Mouse (Mus musculus) lung, postnatal 0 days (tissue): ENCODE data around the gene Cgrrf1. TPM values are rescaled to one million over a fixed set of nuclear protein-coding genes. Genes with fewer than 3 reads are reported as not detected.

Experiments
- ATAC-seq: fragments of 200-750 bp; cut with Nextera tagmentation; 2 replicates; pipeline ENCODE4 v1.8.0; 2017; ENCODE audit warnings: moderate library complexity
- DNase-seq: peaks from one replicate; pipeline ENCODE4 v3.0.0-alpha.2; 2016; ENCODE audit warnings: low spot score
- H3K27ac ChIP-seq: fragments of 300-500 bp; sonication (generic); 2 replicates; pipeline ENCODE4 v1.5.1; 2014; ENCODE audit warnings: antibody characterized with exemption, mild to moderate bottlenecking, low read length, mixed read lengths
- H3K27me3 ChIP-seq: fragments of 300-500 bp; sonication (generic); replicated peaks from 2 replicates; pipeline ENCODE4 v1.6.1; 2014; ENCODE audit warnings: low read length, mixed read lengths; ENCODE audit not compliant: insufficient read depth
- H3K36me3 ChIP-seq: fragments of 300-500 bp; sonication (generic); 2 replicates; pipeline ENCODE4 v1.6.1; 2014; ENCODE audit warnings: low read length, mixed read lengths; ENCODE audit not compliant: insufficient read depth
- H3K4me1 ChIP-seq: fragments of 300-500 bp; sonication (generic); 2 replicates; pipeline ENCODE4 v1.6.1; 2014; ENCODE audit warnings: antibody characterized with exemption, low read depth, low read length, mixed read lengths; ENCODE audit not compliant: insufficient read depth
- H3K4me2 ChIP-seq: fragments of 300-500 bp; sonication (generic); replicated peaks from 2 replicates; pipeline ENCODE4 v1.6.1; 2014; ENCODE audit warnings: low read depth, mild to moderate bottlenecking, low read length, moderate library complexity, mixed read lengths
- H3K4me3 ChIP-seq: fragments of 300-500 bp; sonication (generic); 2 replicates; pipeline ENCODE4 v1.5.1; 2014; ENCODE audit warnings: low read depth, low read length
- H3K9ac ChIP-seq: fragments of 300-500 bp; sonication (generic); replicated peaks from 2 replicates; pipeline ENCODE4 v1.6.1; 2014; ENCODE audit warnings: low read depth, mild to moderate bottlenecking
- H3K9me3 ChIP-seq: fragments of 300-500 bp; sonication (generic); 2 replicates; pipeline ENCODE4 v1.6.1; 2016; ENCODE audit warnings: low read length, mixed read lengths
- CTCF ChIP-seq: IDR thresholded peaks from 2 replicates; pipeline ENCODE4 v1.5.1; 2016; ENCODE audit warnings: antibody characterized with exemption, mild to moderate bottlenecking
- EP300 ChIP-seq: IDR thresholded peaks from 2 replicates; pipeline ENCODE4 v1.6.1; 2016; ENCODE audit warnings: antibody characterized with exemption, mild to moderate bottlenecking, control low read depth
- WGBS: fragments of 180-500 bp; shearing (Covaris S2); extraction: QIAGEN DNeasy Blood & Tissue Kit; methylation state at CpG from one replicate; pipeline ENCODE4 v1.1.7; 2014; 5-methylcytosine and 5-hydroxymethylcytosine counted together
- polyA plus RNA-seq: library from polyadenylated mRNA; unstranded; fragments of >200 nt; fragmentation: Nextera tagmentation; extraction: Ambion mirVana; gene quantifications from 2 replicates; pipeline ENCODE4 v1.2.1, GENCODE M21; 2015

Gene Cgrrf1
- 54.6 and 54.8 TPM in 2 replicates for polyA plus RNA-seq

DNA sequence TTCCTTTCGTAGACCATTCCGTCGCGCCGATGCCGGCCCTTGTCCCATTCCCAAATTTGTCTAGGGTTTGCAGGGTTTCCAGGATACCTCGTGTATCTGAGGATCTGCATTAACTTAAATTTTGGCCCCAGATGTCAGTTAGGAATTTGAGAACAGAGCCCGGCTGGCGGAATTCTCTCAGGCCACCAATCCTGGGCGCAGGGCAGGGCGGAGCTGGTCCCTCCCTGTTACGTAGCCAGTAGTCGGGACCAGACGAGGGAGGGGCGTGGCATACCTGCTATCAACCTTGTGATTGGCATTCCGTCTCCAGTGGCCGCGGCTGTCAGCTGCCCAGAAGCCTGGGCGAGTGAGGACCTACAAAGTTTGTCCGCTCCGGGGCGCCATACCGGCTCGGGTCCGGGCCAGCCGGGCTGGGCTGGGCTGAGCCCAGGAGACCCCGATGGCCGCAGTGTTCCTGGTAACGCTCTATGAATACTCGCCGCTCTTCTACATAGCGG is at the start of gene Cgrrf1:
Gene Cgrrf1, plus strand, starts transcription at position 289 of the 497 bp plus-strand sequence.
- peak; percentile 100 for ATAC-seq
- Histone ChIP-seq H3K9ac (peak within 1 kb of the TSS; percentile 90), H3K4me3 (peak within 1 kb of the TSS; percentile 81), H3K4me2 (peak within 1 kb of the TSS; percentile 80), H3K27ac (peak within 1 kb of the TSS; percentile 88), H3K27me3 (no peaks in the 10 kb centered on the region), H3K4me1 (peaks cover 7% of the 10 kb centered on the region; the same call in 1 of the 2 replicates), H3K36me3 (no peaks in the 10 kb centered on the region), H3K9me3 (no peaks in the 10 kb centered on the region)
- DNase-seq: peak; percentile 100
- TF ChIP-seq EP300: no peak; the same call in 1 of the 2 replicates
- peak; percentile 64 for TF ChIP-seq CTCF
- WGBS: under 1% methylated on average over 32 of the region's 32 CpGs

DNA sequence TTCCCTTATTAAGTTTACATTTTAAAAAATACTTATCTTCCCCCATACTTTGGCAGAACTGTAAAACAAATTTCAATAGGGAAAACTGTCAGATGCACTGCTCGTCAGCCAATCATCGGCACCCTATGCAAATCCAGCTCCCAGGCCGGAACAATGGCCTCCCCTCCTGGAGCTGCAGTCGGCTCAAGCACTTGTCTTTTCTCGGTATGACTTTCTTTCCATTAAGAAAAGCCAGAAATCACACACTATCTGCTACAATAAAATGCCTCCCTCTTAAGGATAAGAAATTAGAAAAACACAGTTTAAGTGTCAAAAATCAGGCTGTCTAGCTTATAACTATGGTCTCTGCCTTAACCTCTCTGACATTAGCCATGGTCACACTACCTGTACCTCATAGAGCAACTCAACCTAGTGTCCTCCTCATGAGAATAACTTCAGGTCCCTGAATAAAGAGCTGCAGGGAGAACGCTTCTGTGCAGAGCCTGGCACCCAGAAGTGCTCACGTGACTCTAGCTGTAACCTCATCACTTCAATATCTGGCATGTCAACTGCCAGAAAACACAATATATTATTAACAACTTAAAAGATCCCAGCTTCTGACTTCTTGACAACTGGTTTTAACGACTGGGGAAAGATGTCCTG is 49.6 kb upstream of the Cgrrf1 start:
- peaks cover 24% of the 10 kb centered on the region; the same call in 1 of the 2 replicates for H3K36me3 ChIP-seq
- peaks cover 7% of the 10 kb centered on the region; the same call in 1 of the 2 replicates for H3K4me1 ChIP-seq
- no peak overlapping the region for H3K27ac ChIP-seq
- WGBS: 80% methylated on average over 8 of the region's 8 CpGs
- ATAC-seq (no peak), DNase-seq (no peak)
- no peaks in the 10 kb centered on the region for H3K27me3 ChIP-seq
- TF ChIP-seq CTCF (no peak), EP300 (no peak)
- no peak overlapping the region for H3K4me2 ChIP-seq
- H3K9ac ChIP-seq: no peak overlapping the region
- H3K4me3 ChIP-seq: no peak overlapping the region
- H3K9me3 ChIP-seq: peaks cover 3% of the 10 kb centered on the region; the same call in 1 of the 2 replicates

DNA sequence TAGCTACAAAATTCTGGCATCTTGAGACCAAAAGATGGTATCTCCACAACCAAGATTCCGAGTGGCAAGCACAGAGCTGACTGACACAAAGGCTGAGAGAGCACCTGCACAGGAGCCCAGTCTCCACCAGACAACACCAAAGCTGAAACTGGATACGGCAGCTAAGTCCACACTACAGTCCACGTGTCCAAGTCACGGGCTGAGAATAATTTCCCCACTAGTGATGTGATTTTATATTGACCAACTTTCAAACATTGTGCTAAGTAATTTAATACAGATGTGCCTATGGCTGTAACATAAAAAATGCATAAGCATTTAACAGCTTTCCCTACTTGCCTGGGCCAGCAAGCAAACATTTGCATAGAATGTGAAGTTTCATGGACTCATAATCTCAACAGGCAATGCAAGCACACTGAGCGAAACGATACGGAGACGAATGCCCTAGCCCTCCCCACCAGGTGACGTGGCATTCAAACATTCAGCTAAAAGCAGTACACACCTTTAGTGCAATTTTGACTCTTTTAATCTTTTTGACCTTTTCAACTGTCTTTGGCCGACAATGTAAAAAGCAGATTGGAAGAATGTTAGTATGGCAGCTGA is 48.5 kb upstream of the Cgrrf1 start:
- DNase-seq (no peak), ATAC-seq (no peak)
- 80% methylated on average over 10 of the region's 10 CpGs for WGBS
- no peak overlapping the region for H3K9ac ChIP-seq
- TF ChIP-seq CTCF (no peak), EP300 (no peak)
- H3K27ac ChIP-seq: no peak overlapping the region
- no peak overlapping the region for H3K4me3 ChIP-seq
- no peak overlapping the region for H3K4me2 ChIP-seq
- no peaks in the 10 kb centered on the region for H3K27me3 ChIP-seq
- peaks cover 15% of the 10 kb centered on the region; the same call in 1 of the 2 replicates for H3K36me3 ChIP-seq
- H3K9me3 ChIP-seq: peaks cover 3% of the 10 kb centered on the region; the same call in 1 of the 2 replicates
- peaks cover 8% of the 10 kb centered on the region; the same call in 1 of the 2 replicates for H3K4me1 ChIP-seq

DNA sequence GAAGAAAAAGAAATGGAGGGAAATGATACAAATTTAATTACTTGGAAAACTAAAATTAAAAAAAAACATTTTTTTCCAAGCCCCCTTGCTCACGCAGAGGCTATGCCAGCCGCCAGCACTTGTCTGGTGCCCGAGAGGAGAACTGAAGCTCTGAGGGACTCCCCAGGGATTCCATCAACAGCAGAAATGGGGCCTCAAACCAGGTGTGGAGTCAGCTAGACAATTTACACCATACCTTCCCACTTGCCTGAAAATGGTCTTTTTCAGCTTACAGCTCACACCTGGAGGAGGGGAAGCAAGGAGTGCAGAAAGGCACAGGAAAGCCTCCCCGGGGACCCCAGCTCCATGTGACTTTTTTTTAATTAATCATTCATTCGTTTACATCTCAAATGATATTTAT is 46.7 kb upstream of the Cgrrf1 start:
- Histone ChIP-seq H3K36me3 (no peaks in the 10 kb centered on the region; the same call in 1 of the 2 replicates), H3K4me3 (no peak overlapping the region), H3K27ac (no peak overlapping the region), H3K4me1 (peaks cover 8% of the 10 kb centered on the region; the same call in 1 of the 2 replicates), H3K4me2 (no peak overlapping the region), H3K9ac (no peak overlapping the region), H3K9me3 (no peaks in the 10 kb centered on the region), H3K27me3 (no peaks in the 10 kb centered on the region)
- TF ChIP-seq EP300 (no peak), CTCF (no peak)
- DNase-seq (no peak), ATAC-seq (no peak)
- WGBS: 89% methylated on average over 5 of the region's 5 CpGs

DNA sequence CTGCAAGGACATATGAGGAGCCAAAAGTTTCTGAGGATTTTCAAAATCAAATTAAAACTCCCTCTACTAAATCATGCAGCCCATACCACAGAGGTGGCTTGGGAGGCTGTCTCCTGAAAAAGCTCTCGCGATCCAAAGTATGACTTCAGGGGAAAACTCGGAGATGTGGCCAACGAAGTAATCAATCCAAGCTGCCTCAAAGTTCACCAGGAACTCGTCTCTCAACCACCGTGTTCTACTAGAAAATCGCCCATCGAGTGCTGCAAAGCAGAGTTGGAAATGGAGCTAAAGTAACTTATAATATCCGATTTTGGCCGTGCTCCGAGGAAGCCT is 44.5 kb upstream of the Cgrrf1 start:
- Histone ChIP-seq H3K4me3 (peak overlapping the region; percentile 96), H3K27me3 (no peaks in the 10 kb centered on the region), H3K9ac (peak overlapping the region; percentile 94), H3K9me3 (no peaks in the 10 kb centered on the region), H3K4me2 (peak overlapping the region; percentile 73), H3K27ac (peak overlapping the region; percentile 95), H3K36me3 (no peaks in the 10 kb centered on the region; the same call in 1 of the 2 replicates), H3K4me1 (peaks cover 8% of the 10 kb centered on the region; the same call in 1 of the 2 replicates)
- WGBS: under 1% methylated on average over 11 of the region's 11 CpGs
- ATAC-seq (no peak), DNase-seq (peak; percentile 42)
- TF ChIP-seq CTCF (no peak), EP300 (no peak)

DNA sequence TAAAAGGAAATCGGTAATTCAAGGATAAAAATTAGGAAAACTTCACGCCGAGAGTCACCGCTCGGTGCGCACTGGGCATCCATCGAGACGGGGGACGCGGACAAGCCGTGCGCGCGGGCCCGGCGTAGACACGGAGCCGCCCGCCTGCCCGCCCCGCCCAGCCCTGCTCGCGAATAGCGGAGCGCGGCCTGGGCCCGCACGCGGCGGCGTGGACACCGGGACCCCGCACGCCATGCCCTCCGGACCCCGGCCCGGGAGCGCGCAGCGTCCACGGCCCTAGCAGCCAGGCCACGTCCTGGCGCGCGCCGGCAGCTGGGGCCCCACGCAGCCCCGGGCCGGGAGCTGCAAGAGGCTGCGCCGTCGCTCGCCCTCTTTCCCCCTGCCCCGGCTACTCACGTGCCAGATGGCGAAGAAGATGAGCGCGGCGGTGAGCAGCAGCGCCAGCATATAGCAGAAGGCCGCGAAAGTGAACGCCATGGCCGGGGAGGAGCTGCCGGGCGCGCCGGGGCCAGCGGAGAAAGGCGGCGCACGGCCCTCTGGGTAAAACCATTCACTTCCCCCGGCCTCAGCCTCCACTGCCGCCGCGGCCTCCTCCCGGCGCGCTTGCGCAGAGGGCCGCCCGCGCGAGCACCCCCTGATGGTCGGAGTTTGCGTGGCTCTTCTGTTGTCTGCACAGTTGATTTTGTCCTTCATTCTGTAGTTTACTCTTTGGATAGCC is 44.0 kb upstream of the Cgrrf1 start, which contains the start of gene Cnih1:
Gene Cnih1, minus strand, starts transcription at position 625 of the 718 bp plus-strand sequence.
- H3K9ac ChIP-seq: peak within 1 kb of the TSS; percentile 94
- no peaks in the 10 kb centered on the region for H3K9me3 ChIP-seq
- H3K4me2 ChIP-seq: peak within 1 kb of the TSS; percentile 73
- ATAC-seq (peak; percentile 98), DNase-seq (peak; percentile 97)
- peak; percentile 84 for TF ChIP-seq CTCF
- no peak for TF ChIP-seq EP300
- peak within 1 kb of the TSS; percentile 95 for H3K27ac ChIP-seq
- under 1% methylated on average over 63 of the region's 86 CpGs for WGBS
- peaks cover 8% of the 10 kb centered on the region; the same call in 1 of the 2 replicates for H3K4me1 ChIP-seq
- H3K27me3 ChIP-seq: no peaks in the 10 kb centered on the region
- H3K36me3 ChIP-seq: no peaks in the 10 kb centered on the region
- peak within 1 kb of the TSS; percentile 96 for H3K4me3 ChIP-seq
